Mouse (Mus musculus): ENCODE results near the gene Clrn2. TPM values are rescaled to one million over a fixed set of nuclear protein-coding genes. Genes with fewer than 3 reads are reported as not detected.

Gene Clrn2
- total RNA-seq, 2 experiments from 2014 or later, result not detected

- ATAC-seq (replicated peaks; ENCODE audit: poor library complexity), result no peak
Observed at GRCm38 (mm10) chr5:45497564-45497963, 44.0 kb downstream of the Clrn2 start.

- no peak for ATAC-seq (replicated peaks; ENCODE audit: poor library complexity)
Observed at GRCm38 (mm10) chr5:45510071-45510470, 56.5 kb downstream of the Clrn2 start.

GRCm38 (mm10) chr5:45512908-45513307, 59.4 kb downstream of the Clrn2 start:
- no peak for ATAC-seq (replicated peaks; ENCODE audit: poor library complexity)

- no peak for ATAC-seq (replicated peaks; ENCODE audit: poor library complexity)
Observed at GRCm38 (mm10) chr5:45513511-45513910, 60.0 kb downstream of the Clrn2 start.

Other genes with a start within 250 kb of the Clrn2 start
- 121 and 133 TPM in 2 replicates for gene Qdpr, start 3.5 kb upstream of the Clrn2 start, total RNA-seq (2015)
- 39.5 and 52.2 TPM in 2 replicates for gene Qdpr, start 3.5 kb upstream of the Clrn2 start, total RNA-seq (2017)
- gene Lap3, start 39.6 kb downstream of the Clrn2 start, total RNA-seq (2015), result 56.3 and 61.9 TPM in 2 replicates
- gene Lap3, start 39.6 kb downstream of the Clrn2 start, total RNA-seq (2017), result 57.5 and 63.4 TPM in 2 replicates
- 100 and 109 TPM in 2 replicates for gene Med28, start 66.5 kb downstream of the Clrn2 start, total RNA-seq (2015)
- 41.2 and 49.0 TPM in 2 replicates for gene Med28, start 66.5 kb downstream of the Clrn2 start, total RNA-seq (2017)
- not detected in 2 replicates for gene Fam184b, start 185.9 kb downstream of the Clrn2 start, total RNA-seq (2015)
- gene Fam184b, start 185.9 kb downstream of the Clrn2 start, total RNA-seq (2017), result not detected in 2 replicates
- gene Ncapg, start 216.2 kb downstream of the Clrn2 start, total RNA-seq (2015), result 76.7 and 107 TPM in 2 replicates
- gene Ncapg, start 216.2 kb downstream of the Clrn2 start, total RNA-seq (2017), result 70.5 and 82.4 TPM in 2 replicates

Measured in megakaryocyte progenitor cell, adult 5-6 weeks (primary cell).